Mouse (Mus musculus) mature B cell (primary cell): ENCODE measurements around the gene 2810408A11Rik.
"Not testable (repeated sequence)": the region's sequence is repeated elsewhere in the genome, so short reads cannot be mapped to it uniquely, and the experiment has no call there.

Experiments
- in situ Hi-C: fragments of 300-500 bp; cut with MboI; formaldehyde crosslinking; loops from 2 replicates; pipeline ENCODE4 v1.14.3; 2019

The 2810408A11Rik gene

GRCm38 (mm10) chr11:69931769-69932168, 31.0 kb upstream of the 2810408A11Rik start:
- in situ Hi-C loops = no loop called here

- in situ Hi-C loops = no loop called here
These were observed 30.3 kb upstream of the 2810408A11Rik start for GRCm38 (mm10) chr11:69930967-69931537.

GRCm38 (mm10) chr11:69930176-69930575, 29.4 kb upstream of the 2810408A11Rik start:
- in situ Hi-C loops = not testable (repeated sequence)

- in situ Hi-C loops = no loop called here
These were observed 28.9 kb upstream of the 2810408A11Rik start for GRCm38 (mm10) chr11:69929712-69930111.

- in situ Hi-C loops = no loop called here
These were observed 26.7 kb upstream of the 2810408A11Rik start for GRCm38 (mm10) chr11:69927501-69927900.

- in situ Hi-C loops = no loop called here
These were observed 22.0 kb upstream of the 2810408A11Rik start for GRCm38 (mm10) chr11:69922796-69923195.

GRCm38 (mm10) chr11:69922012-69922756, 21.4 kb upstream of the 2810408A11Rik start:
- in situ Hi-C loops = no loop called here

- in situ Hi-C loops = no loop called here
These were observed 20.6 kb upstream of the 2810408A11Rik start, which contains the start of gene Eif5a for GRCm38 (mm10) chr11:69921114-69922011. TSS of gene Eif5a (minus strand) at chr11:69921958.

- in situ Hi-C loops = no loop called here
These were observed 19.7 kb upstream of the 2810408A11Rik start for GRCm38 (mm10) chr11:69920266-69921031.

GRCm38 (mm10) chr11:69919661-69920265, 19.0 kb upstream of the 2810408A11Rik start:
- in situ Hi-C loops = no loop called here

- in situ Hi-C loops = no loop called here
These were observed 18.3 kb upstream of the 2810408A11Rik start for GRCm38 (mm10) chr11:69919053-69919452.

GRCm38 (mm10) chr11:69918118-69918517, 17.3 kb upstream of the 2810408A11Rik start:
- in situ Hi-C loops = no loop called here

GRCm38 (mm10) chr11:69917379-69917948, 16.7 kb upstream of the 2810408A11Rik start:
- in situ Hi-C loops = no loop called here

- in situ Hi-C loops = not testable (repeated sequence)
These were observed 16.0 kb upstream of the 2810408A11Rik start for GRCm38 (mm10) chr11:69916652-69917378.

GRCm38 (mm10) chr11:69915667-69916627, 15.2 kb upstream of the 2810408A11Rik start:
- in situ Hi-C loops = no loop called here

- in situ Hi-C loops = no loop called here
These were observed 14.2 kb upstream of the 2810408A11Rik start for GRCm38 (mm10) chr11:69914917-69915430.

GRCm38 (mm10) chr11:69914372-69914764, 13.6 kb upstream of the 2810408A11Rik start:
- in situ Hi-C loops = no loop called here

- in situ Hi-C loops = no loop called here
These were observed 13.0 kb upstream of the 2810408A11Rik start, which contains the start of gene Gps2 for GRCm38 (mm10) chr11:69913554-69914371. TSS of gene Gps2 (plus strand) at chr11:69913888.
